Mouse (Mus musculus) stomach, postnatal 0 days (tissue): ENCODE measurements around the gene Lingo2. TPM values are rescaled to one million over a fixed set of nuclear protein-coding genes. Genes with fewer than 3 reads are reported as not detected.

ENCODE experiments used
- ATAC-seq: fragments of 200-750 bp; cut with Nextera tagmentation; 2 replicates; pipeline ENCODE4 v1.8.0; 2017; ENCODE audit not compliant: low FRiP score, low TSS enrichment
- DNase-seq: peaks from one replicate; pipeline ENCODE4 v3.0.0-alpha.2; 2016; ENCODE audit warnings: low spot score
- H3K27ac ChIP-seq: fragments of 300-500 bp; sonication (generic); replicated peaks from 2 replicates; pipeline ENCODE4 v1.5.1; 2014; ENCODE audit warnings: mild to moderate bottlenecking, control low read depth
- H3K27me3 ChIP-seq: fragments of 300-500 bp; sonication (generic); 2 replicates; pipeline ENCODE4 v1.6.1; 2014; ENCODE audit warnings: low read length; ENCODE audit not compliant: control insufficient read depth, insufficient read depth
- H3K36me3 ChIP-seq: fragments of 300-500 bp; sonication (generic); 2 replicates; pipeline ENCODE4 v1.6.1; 2014; ENCODE audit warnings: low read length, mixed read lengths; ENCODE audit not compliant: control insufficient read depth, insufficient read depth
- H3K4me1 ChIP-seq: fragments of 300-500 bp; sonication (generic); replicated peaks from 2 replicates; pipeline ENCODE4 v1.6.1; 2014; ENCODE audit warnings: antibody characterized with exemption; ENCODE audit not compliant: control insufficient read depth, insufficient read depth
- H3K4me2 ChIP-seq: fragments of 300-500 bp; sonication (generic); replicated peaks from 2 replicates; pipeline ENCODE4 v1.6.1; 2014; ENCODE audit warnings: low read depth, mild to moderate bottlenecking, control low read depth, moderate library complexity
- H3K4me3 ChIP-seq: fragments of 300-500 bp; sonication (generic); 2 replicates; pipeline ENCODE4 v1.5.1; 2014; ENCODE audit warnings: low read depth, low read length, control low read depth
- H3K9ac ChIP-seq: fragments of 300-500 bp; sonication (generic); 2 replicates; pipeline ENCODE4 v1.6.1; 2014; ENCODE audit warnings: mild to moderate bottlenecking, low read length, control low read depth, mixed read lengths
- H3K9me3 ChIP-seq: fragments of 300-500 bp; sonication (generic); 2 replicates; pipeline ENCODE4 v1.6.1; 2016; ENCODE audit warnings: low read length; ENCODE audit not compliant: control insufficient read depth
- CTCF ChIP-seq: IDR thresholded peaks from 2 replicates; pipeline ENCODE4 v1.5.1; 2016; ENCODE audit warnings: antibody characterized with exemption, low read depth, mild to moderate bottlenecking, moderate library complexity
- EP300 ChIP-seq: optimal IDR thresholded peaks from 2 replicates; pipeline ENCODE3; 2016; ENCODE audit warnings: antibody characterized with exemption
- WGBS: fragments of 180-500 bp; shearing (Covaris S2); extraction: QIAGEN DNeasy Blood & Tissue Kit; methylation state at CpG from one replicate; pipeline ENCODE4 v1.1.7; 2014; 5-methylcytosine and 5-hydroxymethylcytosine counted together
- polyA plus RNA-seq: library from polyadenylated mRNA; unstranded; fragments of >200 nt; fragmentation: Nextera tagmentation; extraction: Ambion mirVana; gene quantifications from 2 replicates; pipeline ENCODE4 v1.2.1, GENCODE M21; 2015

Lingo2 gene
- polyA plus RNA-seq, 1 experiment from 2014 or later: 0.50 TPM

DNA sequence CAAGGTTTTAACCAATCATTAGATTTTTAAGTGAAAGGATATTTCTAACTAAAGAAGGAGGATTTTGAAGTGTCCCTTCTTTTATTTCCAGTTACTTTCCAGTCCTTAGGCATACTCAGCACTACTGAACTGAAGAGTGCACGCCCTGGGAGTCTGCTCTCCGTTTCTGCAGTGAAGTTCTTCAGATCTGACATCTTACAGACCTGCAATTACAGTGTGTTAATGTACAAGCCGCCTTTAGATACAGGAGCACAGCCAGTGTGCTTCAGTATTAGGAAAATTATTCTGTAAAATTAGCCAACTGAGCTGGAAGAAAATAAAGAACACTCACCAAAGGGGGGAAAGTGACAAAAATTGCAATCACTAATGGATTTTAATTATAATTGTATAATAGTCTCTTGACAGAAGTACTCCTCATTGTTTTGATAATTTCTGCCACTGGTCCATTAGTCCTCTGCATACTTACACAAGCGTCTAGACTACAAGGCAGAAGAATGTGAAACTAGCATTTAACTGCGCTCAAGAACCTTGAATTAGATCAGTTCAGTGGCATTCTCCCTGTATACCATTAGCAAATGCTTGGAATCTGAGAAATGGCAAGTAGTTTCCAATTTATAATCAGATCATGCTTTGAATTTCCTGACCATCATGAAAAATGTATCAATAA lies 1167.2 kb downstream of the Lingo2 start:
- no peak overlapping the region for H3K4me2 ChIP-seq
- no peak overlapping the region for H3K9ac ChIP-seq
- no peak for DNase-seq
- TF ChIP-seq CTCF: no peak
- TF ChIP-seq EP300: no peak
- no peaks in the 10 kb centered on the region for H3K36me3 ChIP-seq
- no peak overlapping the region for H3K27ac ChIP-seq
- no peaks in the 10 kb centered on the region for H3K27me3 ChIP-seq
- H3K4me1 ChIP-seq: no peaks in the 10 kb centered on the region
- H3K9me3 ChIP-seq: no peaks in the 10 kb centered on the region
- ATAC-seq: no peak
- WGBS: 54% methylated on average over 5 of the region's 5 CpGs
- H3K4me3 ChIP-seq: no peak overlapping the region

DNA sequence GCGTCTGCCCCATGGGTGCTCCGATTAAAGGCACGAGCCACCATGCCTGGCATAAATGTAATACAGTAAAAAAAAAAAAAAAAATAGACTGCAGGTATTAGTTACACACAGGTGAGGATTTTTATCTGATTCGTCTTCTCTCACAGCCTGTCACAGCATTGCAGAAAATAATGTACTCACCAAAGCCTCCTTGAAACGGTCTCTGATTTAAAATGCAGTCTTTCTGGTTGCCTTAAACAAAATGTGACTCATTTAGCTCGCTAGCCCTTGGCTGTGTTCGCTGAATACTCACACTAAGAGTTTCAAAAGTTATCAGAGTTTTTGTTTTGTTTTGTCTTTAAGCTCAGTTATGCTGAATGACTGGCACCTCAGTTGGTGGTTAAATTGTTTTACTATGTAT lies 1180.7 kb downstream of the Lingo2 start:
- H3K27ac ChIP-seq: no peak overlapping the region
- no peaks in the 10 kb centered on the region for H3K27me3 ChIP-seq
- no peaks in the 10 kb centered on the region for H3K4me1 ChIP-seq
- H3K9me3 ChIP-seq: no peaks in the 10 kb centered on the region
- DNase-seq (no peak), ATAC-seq (no peak)
- no peak overlapping the region for H3K4me3 ChIP-seq
- H3K9ac ChIP-seq: no peak overlapping the region
- no peak overlapping the region for H3K4me2 ChIP-seq
- no peaks in the 10 kb centered on the region for H3K36me3 ChIP-seq
- TF ChIP-seq EP300: no peak
- no peak for TF ChIP-seq CTCF
- WGBS: 58% methylated on average over 7 of the region's 7 CpGs

DNA sequence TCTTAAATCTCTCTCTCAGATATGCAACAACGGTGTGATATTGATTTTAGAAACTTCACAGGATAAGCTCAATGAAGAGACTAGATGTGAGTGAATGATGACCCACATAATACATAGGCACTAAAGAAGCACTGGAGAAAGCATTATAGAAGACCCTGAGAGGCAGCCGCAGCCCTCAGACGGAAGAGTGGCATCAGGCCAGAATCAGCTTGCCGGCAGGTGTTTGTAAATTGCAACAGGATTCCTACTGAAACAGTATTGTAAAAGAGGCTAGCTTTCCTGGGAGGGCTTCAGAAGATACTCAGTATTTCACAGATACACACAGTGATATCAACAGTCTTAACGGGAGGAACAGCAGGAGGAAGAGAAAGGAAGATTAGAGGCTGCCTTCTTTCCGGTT lies 1184.6 kb downstream of the Lingo2 start:
- no peaks in the 10 kb centered on the region for H3K36me3 ChIP-seq
- H3K9ac ChIP-seq: no peak overlapping the region
- H3K4me2 ChIP-seq: no peak overlapping the region
- H3K4me1 ChIP-seq: no peaks in the 10 kb centered on the region
- H3K4me3 ChIP-seq: no peak overlapping the region
- TF ChIP-seq EP300: no peak
- TF ChIP-seq CTCF: no peak
- WGBS: 61% methylated on average over 6 of the region's 6 CpGs
- H3K9me3 ChIP-seq: no peaks in the 10 kb centered on the region
- no peaks in the 10 kb centered on the region for H3K27me3 ChIP-seq
- no peak for ATAC-seq
- H3K27ac ChIP-seq: no peak overlapping the region
- no peak for DNase-seq

DNA sequence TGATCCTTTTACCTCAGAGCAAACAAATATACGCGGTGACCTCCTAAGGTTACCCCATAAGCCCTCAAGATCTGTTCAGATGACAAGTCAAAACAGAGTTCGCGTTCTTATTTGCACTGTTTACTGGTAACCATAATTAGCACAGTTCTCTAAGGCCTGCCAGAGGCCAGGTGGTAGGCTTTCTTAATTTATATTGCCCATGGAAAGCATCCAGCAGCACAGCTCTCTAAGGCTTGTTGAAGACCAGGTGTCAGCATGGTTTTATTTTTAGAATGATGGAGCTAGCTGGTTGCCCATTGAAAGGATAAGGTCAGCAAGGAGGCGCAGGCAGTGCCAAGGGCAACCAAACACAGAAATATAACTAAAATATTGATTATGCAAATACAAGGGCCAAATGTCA lies 1190.4 kb downstream of the Lingo2 start:
- Histone ChIP-seq H3K27ac (no peak overlapping the region), H3K36me3 (no peaks in the 10 kb centered on the region), H3K27me3 (no peaks in the 10 kb centered on the region), H3K9ac (no peak overlapping the region), H3K4me1 (no peaks in the 10 kb centered on the region), H3K4me3 (no peak overlapping the region), H3K4me2 (no peak overlapping the region), H3K9me3 (no peaks in the 10 kb centered on the region)
- TF ChIP-seq EP300 (no peak), CTCF (no peak)
- no peak for ATAC-seq
- no peak for DNase-seq
- 42% methylated on average over 5 of the region's 5 CpGs for WGBS

DNA sequence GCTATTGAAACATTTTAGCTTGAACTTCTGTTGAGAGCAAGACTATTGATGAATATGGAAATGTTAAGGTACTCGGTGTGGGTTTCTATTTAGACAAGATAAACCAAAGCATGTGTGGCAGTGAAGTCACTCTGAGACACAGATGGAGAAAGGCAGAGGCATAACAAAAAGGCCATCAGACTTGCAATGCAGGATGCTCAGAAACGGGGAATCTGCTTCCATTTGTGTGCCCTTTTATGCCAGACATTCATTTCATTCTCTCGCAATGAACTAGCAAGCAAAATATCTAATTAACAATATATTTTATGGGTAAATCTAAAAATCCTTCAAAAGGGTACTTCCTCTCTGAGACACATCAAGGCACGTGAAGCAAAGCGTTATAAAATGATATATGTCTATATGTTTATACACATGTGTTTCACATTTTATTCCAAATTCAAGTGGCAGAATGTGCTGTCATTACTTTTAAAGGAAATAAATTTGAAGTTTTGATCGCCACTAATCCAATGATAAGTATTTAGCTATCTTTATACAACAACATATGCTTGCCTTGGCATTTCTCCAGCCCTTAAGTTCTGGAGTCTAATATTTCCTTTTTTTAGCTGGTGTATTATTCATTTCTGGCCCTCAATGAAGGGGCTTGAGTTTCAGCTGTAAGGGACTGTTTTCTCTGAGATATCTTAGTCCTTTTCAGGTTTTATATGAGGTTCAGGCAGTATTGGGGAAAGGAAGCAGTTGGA lies 1199.3 kb downstream of the Lingo2 start:
- no peak overlapping the region for H3K4me2 ChIP-seq
- WGBS: 52% methylated on average over 6 of the region's 6 CpGs
- H3K4me3 ChIP-seq: no peak overlapping the region
- no peaks in the 10 kb centered on the region for H3K9me3 ChIP-seq
- ATAC-seq (no peak), DNase-seq (no peak)
- no peak overlapping the region for H3K27ac ChIP-seq
- no peak overlapping the region for H3K9ac ChIP-seq
- H3K36me3 ChIP-seq: no peaks in the 10 kb centered on the region
- no peaks in the 10 kb centered on the region for H3K4me1 ChIP-seq
- TF ChIP-seq CTCF (no peak), EP300 (no peak)
- H3K27me3 ChIP-seq: no peaks in the 10 kb centered on the region

DNA sequence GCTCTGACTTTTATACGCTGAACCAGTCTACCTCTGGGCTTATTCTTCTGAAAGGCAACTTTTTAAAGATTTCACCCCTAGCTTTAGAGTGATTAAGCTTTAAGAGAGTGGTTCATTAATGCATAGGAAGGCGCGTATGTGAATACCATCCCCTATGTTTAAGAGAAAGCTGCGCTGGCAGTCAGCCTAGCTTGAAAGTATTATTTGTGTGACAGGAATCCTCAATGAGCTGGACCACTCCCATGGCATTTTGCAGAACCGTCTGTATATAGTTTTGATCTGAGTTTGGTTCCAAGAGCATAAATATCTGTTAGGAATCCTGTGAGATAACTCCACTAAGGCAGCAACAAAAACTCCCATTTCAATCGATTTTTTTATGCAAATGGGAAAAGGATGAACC lies 1204.9 kb downstream of the Lingo2 start:
- Histone ChIP-seq H3K4me1 (no peaks in the 10 kb centered on the region), H3K27me3 (no peaks in the 10 kb centered on the region), H3K36me3 (no peaks in the 10 kb centered on the region), H3K9ac (no peak overlapping the region), H3K9me3 (no peaks in the 10 kb centered on the region), H3K4me3 (no peak overlapping the region), H3K4me2 (no peak overlapping the region), H3K27ac (no peak overlapping the region)
- no peak for TF ChIP-seq CTCF
- no peak for DNase-seq
- 57% methylated on average over 6 of the region's 6 CpGs for WGBS
- no peak for ATAC-seq
